Mouse (Mus musculus): ENCODE results near the gene Csrp1.

GRCm38 (mm10) chr1:135793370-135794215 is 73.7 kb downstream of the Csrp1 start:
- TF ChIP-seq POLR2A (IDR thresholded peaks at IDR 0.05; ENCODE audit: borderline replicate concordance, extremely low read depth, low read depth, low read length) (no peak), CTCF (IDR thresholded peaks at IDR 0.05; ENCODE audit: insufficient read depth, low read length) (no peak)
